Mouse (Mus musculus) hindbrain, postnatal 0 days (tissue): ENCODE data around the gene Crtam. TPM values are rescaled to one million over a fixed set of nuclear protein-coding genes. Genes with fewer than 3 reads are reported as not detected.

Experiments used
- ATAC-seq: fragments of 200-750 bp; cut with Nextera tagmentation; 2 replicates; pipeline ENCODE4 v1.8.0; 2017; ENCODE audit warnings: mild to moderate bottlenecking, moderate TSS enrichment, moderate library complexity
- DNase-seq: peaks from one replicate; pipeline ENCODE4 v3.0.0-alpha.2; 2015; ENCODE audit warnings: low spot score
- H3K27ac ChIP-seq: fragments of 300-500 bp; sonication (generic); 2 replicates; pipeline ENCODE4 v1.5.1; 2014; ENCODE audit warnings: mild to moderate bottlenecking
- H3K27me3 ChIP-seq: fragments of 300-500 bp; sonication (generic); 2 replicates; pipeline ENCODE4 v1.6.1; 2014; ENCODE audit warnings: low read length, mixed read lengths; ENCODE audit not compliant: insufficient read depth
- H3K36me3 ChIP-seq: fragments of 300-500 bp; sonication (generic); 2 replicates; pipeline ENCODE4 v1.6.1; 2014; ENCODE audit warnings: low read length, mixed read lengths; ENCODE audit not compliant: insufficient read depth
- H3K4me1 ChIP-seq: fragments of 300-500 bp; sonication (generic); 2 replicates; pipeline ENCODE4 v1.6.1; 2014; ENCODE audit warnings: antibody characterized with exemption, low read length, mixed read lengths; ENCODE audit not compliant: insufficient read depth
- H3K4me2 ChIP-seq: fragments of 300-500 bp; sonication (generic); 2 replicates; pipeline ENCODE4 v1.6.1; 2014; ENCODE audit warnings: low read depth, mild to moderate bottlenecking, low read length, moderate library complexity, mixed read lengths
- H3K4me3 ChIP-seq: fragments of 300-500 bp; sonication (generic); 2 replicates; pipeline ENCODE4 v1.5.1; 2014; ENCODE audit warnings: low read length
- H3K9ac ChIP-seq: fragments of 300-500 bp; sonication (generic); replicated peaks from 2 replicates; pipeline ENCODE4 v1.6.1; 2014; ENCODE audit warnings: mild to moderate bottlenecking, low read length, moderate library complexity, mixed read lengths
- H3K9me3 ChIP-seq: fragments of 300-500 bp; sonication (generic); 2 replicates; pipeline ENCODE4 v1.6.1; 2016; ENCODE audit warnings: low read length, mixed read lengths
- CTCF ChIP-seq: IDR thresholded peaks from 2 replicates; pipeline ENCODE4 v1.5.1; 2016; ENCODE audit warnings: antibody characterized with exemption, control low read depth, low read depth
- WGBS: fragments of 180-500 bp; shearing (Covaris S2); extraction: QIAGEN DNeasy Blood & Tissue Kit; methylation state at CpG from one replicate; pipeline ENCODE4 v1.1.7; 2014; 5-methylcytosine and 5-hydroxymethylcytosine counted together
- polyA plus RNA-seq: library from polyadenylated mRNA; unstranded; fragments of >200 nt; fragmentation: Nextera tagmentation; extraction: Ambion mirVana; gene quantifications from 2 replicates; pipeline ENCODE4 v1.2.1, GENCODE M21; 2015
- total RNA-seq: library from RNA; depleted of rRNA; stranded (reverse); fragments of >200 nt; gene quantifications from 2 replicates; pipeline ENCODE4 v1.2.3, GENCODE M21; 2014; rRNA removed

Gene Crtam
- total and polyA plus RNA-seq, 2 experiments from 2014 or later: 0.21 to 0.42 TPM

- H3K9me3 ChIP-seq: no peaks in the 10 kb centered on the region
- H3K27ac ChIP-seq: no peak overlapping the region
- no peak for TF ChIP-seq CTCF
- no peaks in the 10 kb centered on the region for H3K36me3 ChIP-seq
- no peaks in the 10 kb centered on the region for H3K27me3 ChIP-seq
- no peak overlapping the region for H3K9ac ChIP-seq
- DNase-seq (no peak), ATAC-seq (no peak)
- WGBS: 77% methylated on average over 3 of the region's 3 CpGs
- no peak overlapping the region for H3K4me2 ChIP-seq
- no peak overlapping the region for H3K4me3 ChIP-seq
- no peaks in the 10 kb centered on the region for H3K4me1 ChIP-seq
Measured at GRCm38 (mm10) chr9:40933323-40933722, 71.1 kb downstream of the Crtam start.

GRCm38 (mm10) chr9:40927351-40927980 lies 77.0 kb downstream of the Crtam start:
- Histone ChIP-seq H3K9ac (no peak overlapping the region), H3K4me3 (no peak overlapping the region), H3K36me3 (no peaks in the 10 kb centered on the region), H3K4me2 (no peak overlapping the region), H3K9me3 (no peaks in the 10 kb centered on the region), H3K27me3 (no peaks in the 10 kb centered on the region), H3K4me1 (no peaks in the 10 kb centered on the region), H3K27ac (no peak overlapping the region)
- no peak for TF ChIP-seq CTCF
- WGBS: 83% methylated on average over 17 of the region's 17 CpGs
- DNase-seq (no peak), ATAC-seq (no peak)

Other genes starting within 250 kb of the Crtam start
- gene Hspa8, start 203.6 kb downstream of the Crtam start, total RNA-seq: 3,796 and 3,887 TPM in 2 replicates
- 2,316 and 2,371 TPM in 2 replicates for gene Hspa8, start 203.6 kb downstream of the Crtam start, polyA plus RNA-seq
- gene Bsx, start 130.5 kb downstream of the Crtam start, total RNA-seq: not detected in 2 replicates
- gene Bsx, start 130.5 kb downstream of the Crtam start, polyA plus RNA-seq: not detected in 2 replicates
- 0.90 and 0.99 TPM in 2 replicates for gene Jhy, start 40.5 kb downstream of the Crtam start, total RNA-seq
- gene Jhy, start 40.5 kb downstream of the Crtam start, polyA plus RNA-seq: 1.1 and 1.8 TPM in 2 replicates
- 41.0 and 41.3 TPM in 2 replicates for gene Ubash3b, start 157.1 kb upstream of the Crtam start, total RNA-seq
- 28.0 and 28.6 TPM in 2 replicates for gene Ubash3b, start 157.1 kb upstream of the Crtam start, polyA plus RNA-seq